Mouse (Mus musculus) hindbrain, embryonic 14.5 days (tissue): ENCODE results near the gene Taar8b. TPM values are rescaled to one million over a fixed set of nuclear protein-coding genes. Genes with fewer than 3 reads are reported as not detected.

Source experiments
- ATAC-seq: fragments of 200-750 bp; cut with Nextera tagmentation; 2 replicates; pipeline ENCODE4 v1.8.0; 2017; ENCODE audit warnings: moderate number of reproducible peaks, mild to moderate bottlenecking, moderate TSS enrichment, moderate library complexity; ENCODE audit not compliant: low FRiP score
- DNase-seq: peaks from one replicate; pipeline ENCODE4 v3.0.0-alpha.2; 2015; ENCODE audit warnings: low spot score
- H3K27ac ChIP-seq: fragments of 300-500 bp; sonication (generic); 2 replicates; pipeline ENCODE4 v1.5.1; 2014; ENCODE audit warnings: mild to moderate bottlenecking, moderate library complexity
- H3K27me3 ChIP-seq: fragments of 300-500 bp; sonication (generic); 2 replicates; pipeline ENCODE4 v1.6.1; 2014; ENCODE audit warnings: mild to moderate bottlenecking, low read length, mixed read lengths; ENCODE audit not compliant: control insufficient read depth, insufficient read depth
- H3K36me3 ChIP-seq: fragments of 300-500 bp; sonication (generic); replicated peaks from 2 replicates; pipeline ENCODE4 v1.6.1; 2014; ENCODE audit not compliant: control insufficient read depth, insufficient read depth
- H3K4me1 ChIP-seq: fragments of 300-500 bp; sonication (generic); replicated peaks from 2 replicates; pipeline ENCODE4 v1.6.1; 2014; ENCODE audit warnings: antibody characterized with exemption, low read length, mixed read lengths; ENCODE audit not compliant: control insufficient read depth, insufficient read depth
- H3K4me2 ChIP-seq: fragments of 300-500 bp; sonication (generic); replicated peaks from 2 replicates; pipeline ENCODE4 v1.6.1; 2014; ENCODE audit warnings: mild to moderate bottlenecking, moderate library complexity
- H3K4me3 ChIP-seq: fragments of 300-500 bp; sonication (generic); replicated peaks from 2 replicates; pipeline ENCODE4 v1.5.1; 2014; ENCODE audit warnings: mild to moderate bottlenecking, low read length
- H3K9ac ChIP-seq: fragments of 300-500 bp; sonication (generic); 2 replicates; pipeline ENCODE4 v1.6.1; 2014
- H3K9me3 ChIP-seq: fragments of 300-500 bp; sonication (generic); 2 replicates; pipeline ENCODE4 v1.6.1; 2016; ENCODE audit warnings: low read length; ENCODE audit not compliant: control insufficient read depth
- WGBS: fragments of 180-500 bp; shearing (Covaris S2); extraction: QIAGEN DNeasy Blood & Tissue Kit; methylation state at CpG from one replicate; pipeline ENCODE4 v1.1.7; 2014; 5-methylcytosine and 5-hydroxymethylcytosine counted together
- polyA plus RNA-seq: library from polyadenylated mRNA; unstranded; fragments of >200 nt; fragmentation: Nextera tagmentation; extraction: Ambion mirVana; gene quantifications from 2 replicates; pipeline ENCODE4 v1.2.1, GENCODE M21; 2014

Gene Taar8b
- polyA plus RNA-seq, 1 experiment from 2014 or later, result not detected

DNA sequence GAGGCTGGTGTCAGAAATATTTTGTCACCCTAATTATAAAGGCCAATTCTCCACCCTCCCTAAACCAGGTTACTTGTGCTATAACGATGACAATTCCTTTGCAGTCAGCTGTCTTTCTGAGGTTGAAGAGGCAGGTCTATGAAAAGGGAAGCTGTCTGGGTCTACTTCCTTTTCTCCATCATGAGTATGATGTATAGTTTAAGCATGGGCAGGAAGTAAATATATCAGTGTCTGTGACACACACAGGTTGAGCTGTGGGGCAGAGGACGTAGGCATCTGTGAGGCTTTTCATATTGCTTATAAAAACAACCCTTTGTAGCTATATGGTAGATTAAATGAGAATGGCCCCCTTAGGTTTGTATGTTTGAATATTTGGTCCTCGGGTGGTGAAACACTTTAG is 33.1 kb downstream of the Taar8b start:
- no peaks in the 10 kb centered on the region for H3K9me3 ChIP-seq
- no peak overlapping the region for H3K27ac ChIP-seq
- ATAC-seq (no peak), DNase-seq (no peak)
- H3K27me3 ChIP-seq, result no peaks in the 10 kb centered on the region
- no peaks in the 10 kb centered on the region for H3K4me1 ChIP-seq
- H3K36me3 ChIP-seq, result no peaks in the 10 kb centered on the region
- 95% methylated on average over 3 of the region's 3 CpGs for WGBS
- H3K4me3 ChIP-seq, result no peak overlapping the region
- no peak overlapping the region for H3K9ac ChIP-seq
- no peak overlapping the region for H3K4me2 ChIP-seq

DNA sequence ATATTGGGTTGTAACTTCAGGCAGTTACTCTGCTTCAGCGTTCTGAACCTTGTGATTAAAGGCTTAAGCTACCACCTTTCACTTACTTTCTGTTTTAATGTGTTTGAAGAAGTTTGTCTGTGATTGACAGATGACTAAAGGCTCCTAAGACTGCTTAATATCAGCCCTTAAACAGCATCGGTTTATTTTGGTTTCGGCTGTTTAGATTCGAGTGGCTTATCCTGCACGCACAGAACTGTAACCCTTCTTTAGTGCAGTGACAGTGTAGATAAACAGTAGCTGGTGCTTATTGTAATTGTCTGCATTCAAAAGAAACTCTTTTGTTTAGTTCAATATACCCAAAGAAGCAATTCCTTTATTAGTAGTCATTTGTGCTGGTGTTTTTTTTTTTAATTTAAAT is 40.1 kb downstream of the Taar8b start:
- Histone ChIP-seq H3K9ac (no peak overlapping the region), H3K4me1 (no peaks in the 10 kb centered on the region), H3K9me3 (no peaks in the 10 kb centered on the region), H3K36me3 (no peaks in the 10 kb centered on the region), H3K27me3 (no peaks in the 10 kb centered on the region), H3K4me2 (no peak overlapping the region), H3K4me3 (no peak overlapping the region), H3K27ac (no peak overlapping the region)
- DNase-seq, result no peak
- ATAC-seq, result no peak
- WGBS, result 87% methylated on average over 5 of the region's 5 CpGs

DNA sequence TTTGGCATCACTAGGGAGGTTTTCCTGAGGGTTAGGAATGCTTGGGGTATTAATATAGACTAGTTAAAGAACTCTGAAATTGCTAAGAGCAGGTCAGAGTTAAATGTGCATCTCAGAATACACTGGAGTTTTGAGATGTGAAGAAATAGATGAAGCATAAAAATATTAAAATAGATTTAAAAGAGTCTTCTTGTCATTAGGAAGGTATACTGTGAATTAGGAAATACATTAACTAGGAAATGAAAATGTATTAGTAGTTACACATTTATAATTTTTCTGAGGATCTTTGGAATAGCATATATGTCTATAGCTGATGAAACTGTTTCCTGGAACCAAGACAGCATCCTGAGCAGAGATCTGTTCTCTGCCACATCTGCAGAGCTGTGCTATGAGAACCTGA is 42.9 kb downstream of the Taar8b start, which contains the start of gene Taar7f:
Gene Taar7f, plus strand, starts transcription at position 301 of the 400 bp plus-strand sequence.
- Histone ChIP-seq H3K36me3 (no peaks in the 10 kb centered on the region), H3K9ac (no peak within 1 kb of the TSS), H3K4me1 (no peaks in the 10 kb centered on the region), H3K27me3 (no peaks in the 10 kb centered on the region), H3K4me3 (no peak within 1 kb of the TSS), H3K27ac (no peak within 1 kb of the TSS), H3K9me3 (no peaks in the 10 kb centered on the region), H3K4me2 (no peak within 1 kb of the TSS)
- no peak for ATAC-seq
- no peak for DNase-seq

Other genes starting within 250 kb of the Taar8b start
- 0.12 TPM in 1 of 2 replicates, not detected in the other for gene Vnn3, start 240.8 kb downstream of the Taar8b start, polyA plus RNA-seq
- 0.33 TPM in 1 of 2 replicates, not detected in the other for gene Vnn1, start 197.6 kb downstream of the Taar8b start, polyA plus RNA-seq
- gene Taar1, start 171.9 kb downstream of the Taar8b start, polyA plus RNA-seq, result not detected in 2 replicates
- gene Taar2, start 153.7 kb downstream of the Taar8b start, polyA plus RNA-seq, result not detected in 2 replicates
- gene Taar3, start 142.7 kb downstream of the Taar8b start, polyA plus RNA-seq, result not detected in 2 replicates
- gene Taar4, start 131.8 kb downstream of the Taar8b start, polyA plus RNA-seq, result not detected in 2 replicates
- not detected in 2 replicates for gene Taar5, start 121.6 kb downstream of the Taar8b start, polyA plus RNA-seq
- not detected in 2 replicates for gene Taar6, start 106.6 kb downstream of the Taar8b start, polyA plus RNA-seq
- gene Taar7a, start 98.8 kb downstream of the Taar8b start, polyA plus RNA-seq, result not detected in 2 replicates
- not detected in 2 replicates for gene Taar7b, start 92.4 kb downstream of the Taar8b start, polyA plus RNA-seq
- gene Taar7d, start 65.1 kb downstream of the Taar8b start, polyA plus RNA-seq, result not detected in 2 replicates
- not detected in 2 replicates for gene Taar7e, start 54.7 kb downstream of the Taar8b start, polyA plus RNA-seq
- gene Taar7f, start 42.8 kb downstream of the Taar8b start, polyA plus RNA-seq, result not detected in 2 replicates
- gene Taar8a, start 15.8 kb downstream of the Taar8b start, polyA plus RNA-seq, result not detected in 2 replicates
- not detected in 2 replicates for gene Taar8c, start 9.6 kb upstream of the Taar8b start, polyA plus RNA-seq
- not detected in 2 replicates for gene Taar9, start 17.2 kb upstream of the Taar8b start, polyA plus RNA-seq
- 355 and 384 TPM in 2 replicates for gene Stx7, start 57.0 kb upstream of the Taar8b start, polyA plus RNA-seq
- gene Moxd1, start 131.2 kb upstream of the Taar8b start, polyA plus RNA-seq, result 8.2 and 11.1 TPM in 2 replicates